Mouse (Mus musculus) T-cell, adult 2 months (primary cell): ENCODE results near the gene Trmt11.
"Not testable (repeated sequence)": the region's sequence is repeated elsewhere in the genome, so short reads cannot be mapped to it uniquely, and the experiment has no call there.

ENCODE experiments used
- DNase-seq: peaks from one replicate; pipeline ENCODE4 v3.0.0; 2022; ENCODE audit warnings: low spot score

Trmt11 gene

DNA sequence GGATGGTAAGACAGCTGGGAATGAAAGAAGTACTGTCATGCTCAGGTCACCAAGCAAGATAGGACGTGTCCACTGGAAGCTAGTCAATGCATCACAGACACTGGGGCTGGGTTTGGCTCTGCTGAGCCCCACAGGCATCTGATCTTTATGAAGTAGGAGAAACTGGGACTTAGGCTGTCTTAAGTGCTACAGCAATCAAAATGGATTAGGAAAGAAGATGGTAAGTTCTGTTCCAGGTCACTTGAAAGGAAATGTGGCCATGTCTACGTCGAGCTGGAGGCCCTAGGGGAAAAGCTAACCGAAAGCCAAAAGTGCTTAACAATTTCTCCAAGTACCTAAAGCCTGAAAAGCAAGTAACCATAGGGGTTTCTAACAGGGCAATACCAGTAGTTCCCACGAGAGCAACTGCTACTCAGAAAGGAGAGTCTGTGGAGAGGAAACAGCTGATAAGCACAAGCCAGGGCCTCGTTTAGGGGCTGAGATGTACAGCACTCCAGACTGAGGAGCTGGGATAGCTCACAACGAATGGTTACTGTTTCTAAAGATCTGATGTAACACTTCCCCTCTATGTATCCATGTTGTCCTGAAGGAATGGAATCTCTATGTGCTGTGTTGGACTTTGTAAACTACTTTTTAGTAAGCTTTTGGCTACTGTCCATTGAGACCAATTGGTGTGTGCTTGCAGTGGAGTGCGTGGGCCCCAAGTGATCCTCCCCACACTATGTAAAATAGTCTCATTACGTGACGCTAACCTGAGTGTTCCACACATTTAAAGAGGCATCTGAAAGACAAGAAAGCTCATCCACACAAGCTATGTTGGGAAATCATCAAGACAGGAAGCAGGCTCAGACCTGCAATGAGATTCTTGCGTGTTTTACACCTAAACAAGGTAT is 44.6 kb downstream of the Trmt11 start:
- DNase-seq, result no peak

DNA sequence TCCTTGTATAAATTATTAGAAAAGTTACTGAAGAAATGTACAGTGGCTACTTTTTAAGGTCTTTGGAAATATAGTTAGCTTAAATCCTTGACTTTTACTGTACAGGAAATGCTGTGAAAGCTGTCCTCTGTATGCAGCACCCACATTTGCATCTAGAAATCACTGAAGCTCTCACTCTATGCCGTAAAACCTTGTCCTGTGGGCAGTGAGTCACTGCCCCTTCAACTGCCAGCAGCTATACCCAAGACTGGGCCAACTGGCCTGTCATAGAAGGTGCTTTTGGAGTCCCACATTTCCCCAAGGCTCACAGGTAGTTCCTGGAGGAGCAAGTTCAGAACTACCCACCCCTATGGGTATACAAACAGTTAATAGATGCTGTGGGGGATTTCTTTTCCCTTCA is 48.2 kb downstream of the Trmt11 start:
- DNase-seq, result no peak

DNA sequence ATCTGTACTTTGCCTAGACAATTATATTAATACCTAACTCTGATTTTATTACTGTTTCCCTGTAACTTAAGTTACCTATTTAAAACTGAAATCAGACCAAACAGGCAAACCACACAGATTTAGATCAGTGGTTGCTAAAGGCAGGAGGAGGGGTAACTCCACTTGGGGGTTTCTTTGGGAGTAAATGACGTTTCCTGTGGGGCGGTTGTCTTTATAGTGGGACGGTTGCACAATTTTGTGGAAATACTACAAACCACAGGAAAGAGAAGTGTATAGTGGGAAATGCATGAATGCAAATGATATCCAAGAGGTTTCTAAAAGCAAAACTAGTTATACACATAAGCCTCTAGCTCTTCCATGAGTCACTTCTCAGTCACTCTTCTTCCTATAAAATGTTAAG is 50.6 kb downstream of the Trmt11 start:
- no peak for DNase-seq

DNA sequence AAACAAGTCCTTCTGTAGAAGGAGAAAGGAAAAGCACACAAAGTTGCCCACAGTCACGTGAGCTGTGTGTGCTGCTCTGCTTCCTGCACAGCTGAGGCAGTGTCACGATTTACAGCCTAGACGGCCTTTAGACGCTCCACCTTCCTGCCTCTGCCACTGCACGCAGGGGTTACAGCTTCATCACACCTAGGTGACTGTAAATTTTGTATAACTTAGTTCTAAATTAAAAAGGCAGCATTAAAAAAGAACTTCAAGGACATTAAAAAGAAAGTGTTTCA is 62.1 kb downstream of the Trmt11 start:
- peak; percentile 62 for DNase-seq

DNA sequence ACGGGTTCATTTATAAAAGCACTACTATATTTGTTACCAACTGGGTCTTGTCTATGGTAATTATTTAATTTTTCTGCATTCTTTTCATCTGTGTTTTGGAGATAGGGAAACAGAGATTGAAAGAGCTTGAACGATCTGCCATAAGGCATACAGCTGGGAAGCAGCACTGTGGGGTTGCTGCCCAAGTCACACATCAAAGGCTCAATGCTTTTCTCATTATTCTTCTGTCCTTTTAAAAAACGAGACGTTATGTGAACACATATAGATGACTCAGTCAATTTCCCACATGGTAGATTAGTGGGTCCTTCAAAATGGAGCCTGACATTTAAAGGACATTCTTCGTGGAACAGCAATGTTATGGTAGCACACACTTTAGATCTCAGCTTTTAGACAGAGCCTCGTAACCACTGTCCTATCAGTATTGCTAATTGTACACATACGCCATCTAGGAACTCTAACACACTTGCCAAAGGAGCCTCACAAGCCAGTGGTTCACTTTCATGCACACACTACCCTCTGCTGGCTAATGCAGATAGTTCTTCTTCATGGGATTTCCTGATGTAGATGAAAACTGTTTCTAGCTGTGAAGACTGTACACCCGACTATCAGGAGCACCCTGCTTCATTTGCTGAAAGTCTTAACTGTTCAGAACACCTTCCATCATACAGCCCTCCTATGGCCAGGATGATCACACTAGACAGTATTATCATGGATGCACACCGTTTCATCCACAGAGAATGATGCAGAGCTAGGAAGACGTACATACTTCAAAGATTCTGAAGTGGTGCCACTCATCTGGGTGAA is 62.6 kb downstream of the Trmt11 start:
- peak; percentile 51 for DNase-seq

DNA sequence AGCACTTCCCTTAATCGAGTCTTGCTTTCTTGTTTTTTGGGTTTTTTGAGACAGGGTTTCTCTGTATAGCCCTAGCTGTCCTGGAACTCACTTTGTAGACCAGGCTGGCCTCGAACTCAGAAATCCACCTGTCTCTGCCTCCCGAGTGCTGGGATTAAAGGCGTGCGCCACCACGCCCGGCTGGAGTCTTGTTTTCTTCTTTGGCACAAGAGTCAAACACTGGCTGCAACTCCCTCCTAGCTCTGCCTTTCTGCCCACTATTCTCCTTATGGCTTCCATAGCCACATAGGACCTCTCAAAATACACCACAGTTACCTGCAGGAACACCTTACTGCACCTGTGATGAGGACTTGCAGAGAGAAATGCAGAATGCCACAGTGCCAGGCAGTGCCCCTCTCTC is 64.6 kb downstream of the Trmt11 start:
- not testable (repeated sequence) for DNase-seq

DNA sequence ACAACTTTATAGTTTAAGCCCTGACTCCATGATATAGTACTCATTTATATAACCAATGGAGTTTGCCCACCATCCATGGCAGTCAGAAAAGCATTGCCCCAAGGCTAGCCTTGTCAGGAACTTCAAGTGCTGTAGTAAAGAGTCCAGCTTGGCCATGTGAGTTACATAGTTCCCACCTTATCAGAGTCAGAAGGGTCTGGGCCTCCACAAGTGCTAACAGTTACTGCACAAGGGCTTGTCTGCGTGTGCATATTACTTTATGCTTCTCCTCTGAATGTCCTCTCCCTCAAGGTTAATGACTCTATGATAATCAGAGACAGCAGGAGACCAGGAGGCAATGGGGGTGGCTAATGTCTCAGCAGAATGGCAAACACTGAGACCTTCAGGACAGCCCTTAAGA is 73.4 kb downstream of the Trmt11 start:
- DNase-seq, result no peak

DNA sequence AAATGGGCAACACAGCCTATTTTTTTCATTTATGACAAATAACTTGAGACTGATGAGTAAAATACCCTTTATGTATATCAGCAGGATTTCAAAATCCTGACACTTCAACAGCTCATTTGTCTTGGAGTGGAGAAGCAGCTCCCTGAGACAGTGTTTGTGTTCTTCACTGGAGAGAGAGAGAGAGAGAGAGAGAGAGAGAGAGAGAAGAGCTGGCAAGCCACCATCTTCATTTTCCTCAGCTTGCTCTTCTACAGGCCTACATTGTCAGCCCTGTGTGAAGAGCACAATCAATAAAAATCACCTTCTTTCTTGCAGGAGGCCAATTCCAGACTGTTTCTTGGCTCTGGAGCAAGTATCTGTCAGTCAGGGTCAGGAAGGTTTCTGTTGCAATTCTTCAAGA is 78.8 kb downstream of the Trmt11 start:
- DNase-seq, result no peak

DNA sequence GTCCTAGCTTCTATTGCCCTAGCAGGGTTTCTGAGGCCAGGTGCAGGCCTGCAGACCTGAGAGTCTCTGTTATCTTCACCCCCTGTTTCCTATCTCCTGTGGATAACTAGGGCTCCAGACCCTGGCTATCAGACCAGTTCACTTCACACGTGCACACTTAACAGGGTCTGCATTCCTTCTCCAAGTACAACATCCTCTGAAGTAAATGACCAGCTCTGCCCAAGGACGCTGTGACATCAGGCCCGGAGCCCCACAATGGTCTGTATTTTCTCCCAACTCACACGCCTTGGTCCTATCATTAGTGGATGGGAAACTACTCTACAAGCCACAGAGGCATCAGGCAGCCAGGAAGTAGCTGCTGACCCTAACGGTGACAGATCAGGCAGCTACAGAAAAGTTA is 81.4 kb downstream of the Trmt11 start:
- no peak for DNase-seq

DNA sequence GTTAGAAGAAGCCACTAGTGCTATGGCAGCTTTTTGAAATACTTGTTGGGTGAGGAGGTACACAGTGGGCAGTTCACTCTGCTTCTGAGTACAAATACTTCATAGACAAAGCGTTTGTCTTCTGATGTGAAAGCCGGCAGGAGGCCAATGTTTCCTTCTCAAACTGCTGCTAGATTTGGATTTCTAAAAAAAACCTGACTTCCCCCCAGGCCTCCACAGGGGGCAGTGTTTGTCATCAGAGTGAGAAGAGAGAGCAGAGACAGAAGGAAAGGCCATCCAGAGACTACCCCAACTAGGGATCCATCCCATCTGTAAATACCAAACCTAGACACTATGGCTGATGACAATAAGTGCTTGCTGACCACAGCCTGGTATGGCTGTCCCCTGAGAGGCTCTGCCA is 83.3 kb downstream of the Trmt11 start:
- DNase-seq, result no peak

DNA sequence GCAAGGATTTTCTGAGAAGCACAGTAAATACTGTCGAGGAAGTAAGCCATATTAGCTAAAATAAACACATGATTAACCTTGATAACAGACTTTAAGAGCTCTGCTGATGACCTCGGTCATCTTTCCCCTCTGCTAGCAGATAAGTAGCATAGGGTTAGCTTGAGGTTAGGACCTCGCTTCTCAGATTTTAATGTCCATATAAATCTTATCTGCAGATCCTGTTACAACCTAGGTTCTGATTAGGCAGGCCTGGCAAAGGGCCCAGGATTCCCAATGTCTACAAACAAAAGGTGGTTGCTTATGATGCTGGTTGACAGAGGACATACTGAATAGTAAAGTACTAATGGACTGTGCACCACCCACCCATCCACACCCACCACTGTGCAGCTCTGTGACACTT is 83.8 kb downstream of the Trmt11 start:
- DNase-seq, result no peak

DNA sequence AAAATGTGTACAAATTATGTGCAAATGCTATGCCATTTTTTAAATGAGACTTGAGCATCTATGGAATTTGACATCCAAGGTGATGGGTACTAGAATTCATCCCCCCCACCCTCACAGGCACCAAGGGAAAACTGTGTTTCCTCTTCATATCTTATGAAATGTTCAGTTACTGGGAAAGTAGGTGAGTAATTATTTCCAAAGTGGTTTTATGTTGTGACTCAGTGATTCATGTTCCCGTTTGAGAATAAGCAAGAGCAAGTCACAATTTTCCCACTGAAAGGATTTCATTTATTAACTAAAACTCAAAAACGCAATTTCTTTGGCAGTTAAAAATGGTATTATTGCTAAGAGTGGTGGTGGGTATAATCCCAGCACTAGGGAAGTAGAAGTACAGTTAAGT is 95.8 kb downstream of the Trmt11 start:
- DNase-seq, result no peak

DNA sequence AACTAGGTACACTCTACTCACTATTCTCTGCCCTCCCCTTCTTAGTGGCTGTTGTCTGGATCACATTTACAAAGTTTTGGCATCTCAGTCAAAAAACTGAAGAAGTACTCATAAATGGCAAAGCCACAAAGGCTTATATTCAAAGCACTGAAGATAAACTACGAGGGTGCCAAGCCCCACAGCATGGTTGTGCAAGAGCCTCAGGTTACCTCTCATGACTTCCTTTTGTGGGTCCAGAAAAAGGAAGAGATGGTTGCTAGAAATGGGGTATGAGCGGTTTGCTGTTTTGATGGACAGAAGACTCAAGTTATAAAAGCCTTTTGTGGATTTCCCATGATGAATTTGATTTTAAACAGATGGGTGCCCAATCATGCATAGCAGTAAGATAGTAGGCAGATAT is 97.4 kb downstream of the Trmt11 start:
- DNase-seq, result no peak

DNA sequence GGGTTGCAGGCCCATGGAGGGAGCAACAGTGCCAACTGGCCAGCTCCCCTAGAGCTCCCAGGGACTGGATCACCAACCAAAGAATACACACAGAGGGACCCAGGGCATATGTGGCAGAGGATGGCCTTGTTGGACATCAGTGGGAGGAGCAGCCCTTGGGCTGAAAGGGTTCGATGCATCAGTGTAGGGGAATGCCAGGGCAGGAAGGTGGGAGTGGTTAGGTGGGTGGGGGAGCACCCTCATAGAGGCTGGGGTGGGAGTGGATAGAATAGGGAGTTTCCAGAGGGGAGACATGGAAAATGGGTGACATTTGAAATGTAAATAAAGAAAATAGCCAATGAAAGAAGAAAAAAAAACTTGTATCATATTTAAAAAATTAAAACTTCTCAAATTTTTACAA is 97.8 kb downstream of the Trmt11 start:
- no peak for DNase-seq

DNA sequence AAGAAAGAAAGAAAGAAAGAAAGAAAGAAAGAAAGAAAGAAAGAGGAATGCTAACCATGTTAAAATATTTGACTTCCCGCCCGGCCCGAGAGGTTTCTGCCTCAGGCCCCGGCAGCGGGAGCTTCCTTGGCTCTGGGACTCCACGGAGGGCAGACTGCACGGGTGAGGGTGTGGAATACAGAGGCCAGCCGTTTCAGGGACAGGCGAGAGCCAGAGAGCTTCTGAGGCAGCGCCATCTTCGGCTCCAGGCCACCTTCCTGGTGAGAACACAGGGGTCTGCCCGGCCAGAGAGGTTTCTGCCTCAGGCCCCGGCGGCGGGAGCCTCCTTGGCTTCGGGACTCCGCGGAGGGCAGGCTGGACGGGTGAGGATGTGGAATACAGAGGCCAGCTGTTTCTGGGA is 102.3 kb downstream of the Trmt11 start:
- not testable (repeated sequence) for DNase-seq
